Mouse (Mus musculus) liver, adult (tissue): Measurements from ENCODE around the gene St8sia1.
A peak's percentile ranks its signal among the peaks of the same experiment; 100 is the strongest.

ENCODE experiments used
- GATA4 ChIP-seq: IDR thresholded peaks from 2 replicates; pipeline ENCODE4 v1.6.1; 2014; ENCODE audit warnings: mild to moderate bottlenecking, low read length; ENCODE audit not compliant: insufficient replicate concordance

The St8sia1 gene

DNA sequence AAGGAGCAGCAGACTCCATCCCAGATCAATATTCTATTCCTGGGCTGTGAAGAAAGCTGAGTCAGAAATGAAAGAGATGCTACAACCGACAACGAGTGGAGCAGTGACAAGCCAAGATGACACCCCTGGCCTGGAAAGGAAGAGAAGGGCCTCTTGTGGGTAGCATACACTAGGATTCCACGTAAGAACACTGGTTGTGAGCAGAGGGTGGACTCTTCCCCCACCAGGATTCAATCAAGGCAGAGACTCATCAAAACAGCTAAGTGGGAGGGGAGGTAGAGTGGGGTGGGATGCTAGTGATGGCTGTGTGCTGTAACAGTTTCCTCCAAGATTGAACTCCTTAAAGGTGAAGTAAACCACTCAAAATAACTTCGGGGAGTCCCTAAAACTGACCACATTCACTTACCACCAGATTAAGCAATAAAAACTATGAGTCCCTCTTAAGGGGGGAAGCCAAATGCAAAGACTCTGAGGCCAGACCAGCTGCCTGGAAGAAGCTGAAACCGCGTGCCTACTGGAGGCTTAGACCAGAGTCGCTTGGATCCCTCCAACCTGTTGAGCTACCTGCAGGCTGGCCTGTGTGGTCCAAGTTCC lies 11.8 kb downstream of the St8sia1 start:
- no peak for TF ChIP-seq GATA4

DNA sequence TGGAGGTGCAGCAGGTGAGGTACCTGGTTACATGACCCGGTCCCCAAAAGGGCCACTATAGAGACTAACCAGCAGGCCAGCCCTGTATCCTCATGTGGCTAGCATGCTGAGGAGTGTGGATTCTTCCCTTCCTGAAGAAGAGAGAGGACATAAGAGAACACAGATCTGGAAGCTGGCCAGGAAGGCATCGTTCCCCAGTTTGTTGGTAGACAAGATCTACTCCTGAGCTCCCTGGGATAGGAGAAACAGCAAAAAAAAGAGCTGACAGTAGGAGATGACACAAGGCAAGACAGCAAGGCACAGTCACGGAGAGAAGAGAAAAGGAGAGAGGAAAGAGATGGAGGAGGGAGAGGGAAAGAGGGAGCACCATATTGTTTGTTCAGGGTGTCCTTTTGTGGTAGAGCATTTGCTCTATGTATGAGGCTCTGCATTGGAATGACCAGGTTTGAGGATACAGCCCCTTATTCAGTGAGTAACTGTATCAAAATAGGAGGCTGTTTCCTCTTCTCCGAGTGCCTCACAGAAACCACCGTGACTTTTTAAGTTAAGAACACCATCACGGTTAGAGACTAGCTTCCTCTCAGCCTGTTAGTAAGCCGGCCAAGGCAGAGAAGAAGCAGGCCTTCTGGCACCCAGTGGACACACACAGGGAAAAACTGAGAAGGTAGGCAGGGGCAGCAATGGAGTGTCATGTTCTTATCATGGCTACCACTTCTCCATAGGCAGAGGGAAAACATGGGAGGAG lies 12.5 kb downstream of the St8sia1 start:
- TF ChIP-seq GATA4: no peak

DNA sequence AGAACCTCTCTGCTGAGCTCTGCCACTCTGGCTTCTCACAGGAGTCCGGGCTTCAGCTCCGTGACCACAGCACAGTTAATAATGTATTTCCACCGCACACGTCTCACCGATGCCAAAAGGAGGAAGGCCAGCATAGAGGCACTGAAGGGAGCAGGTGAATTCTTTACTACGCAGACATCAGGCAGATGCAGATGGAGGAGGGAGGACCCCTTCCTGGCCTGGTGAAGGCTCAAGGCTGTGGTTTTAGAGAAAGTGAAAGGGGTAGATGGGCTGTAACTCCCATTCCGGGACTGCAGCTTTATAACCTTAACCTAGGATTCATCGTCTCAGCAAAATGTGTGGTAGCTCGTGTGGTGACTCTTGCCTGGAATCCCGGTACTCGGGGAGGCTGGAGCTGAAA lies 13.9 kb downstream of the St8sia1 start:
- no peak for TF ChIP-seq GATA4

DNA sequence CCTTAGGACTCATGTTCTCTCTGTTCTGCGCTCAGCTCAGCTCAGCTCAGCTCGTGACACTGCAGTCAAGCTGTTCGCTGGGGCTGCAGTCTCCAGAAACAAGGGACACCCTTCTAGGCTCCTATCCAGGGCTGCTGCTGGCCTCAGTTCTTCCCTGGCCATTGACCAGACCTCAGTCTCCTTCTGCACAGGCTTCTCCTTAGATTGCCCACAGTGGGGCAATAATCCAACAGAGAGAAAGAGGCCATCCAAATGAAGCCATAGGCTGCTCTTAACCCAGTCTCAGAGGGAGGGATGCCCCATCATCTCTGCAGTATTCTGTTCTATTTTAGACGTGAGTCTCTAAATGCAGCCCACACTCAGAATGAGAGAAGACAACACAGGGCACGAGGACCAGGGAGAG lies 15.3 kb downstream of the St8sia1 start:
- TF ChIP-seq GATA4: no peak

DNA sequence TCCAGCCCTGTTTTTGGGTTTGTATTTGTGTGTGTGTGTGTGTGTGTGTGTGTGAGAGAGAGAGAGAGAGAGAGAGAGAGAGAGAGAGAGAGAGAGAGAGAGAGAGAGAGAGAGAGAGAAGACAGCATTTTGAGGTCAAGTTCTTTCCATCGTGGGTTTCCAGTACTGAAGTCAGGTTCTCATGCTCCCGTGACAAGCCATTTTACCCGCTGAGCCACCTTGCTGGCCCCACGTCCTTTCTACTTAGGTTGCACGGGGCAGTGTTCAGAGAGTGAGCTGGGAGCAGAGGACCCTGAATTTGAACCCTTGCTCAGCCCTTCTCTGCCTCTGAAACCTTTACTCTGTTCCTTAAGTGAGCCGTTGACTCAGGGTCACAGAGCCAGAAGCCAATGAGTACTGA lies 17.2 kb downstream of the St8sia1 start:
- TF ChIP-seq GATA4: no peak

DNA sequence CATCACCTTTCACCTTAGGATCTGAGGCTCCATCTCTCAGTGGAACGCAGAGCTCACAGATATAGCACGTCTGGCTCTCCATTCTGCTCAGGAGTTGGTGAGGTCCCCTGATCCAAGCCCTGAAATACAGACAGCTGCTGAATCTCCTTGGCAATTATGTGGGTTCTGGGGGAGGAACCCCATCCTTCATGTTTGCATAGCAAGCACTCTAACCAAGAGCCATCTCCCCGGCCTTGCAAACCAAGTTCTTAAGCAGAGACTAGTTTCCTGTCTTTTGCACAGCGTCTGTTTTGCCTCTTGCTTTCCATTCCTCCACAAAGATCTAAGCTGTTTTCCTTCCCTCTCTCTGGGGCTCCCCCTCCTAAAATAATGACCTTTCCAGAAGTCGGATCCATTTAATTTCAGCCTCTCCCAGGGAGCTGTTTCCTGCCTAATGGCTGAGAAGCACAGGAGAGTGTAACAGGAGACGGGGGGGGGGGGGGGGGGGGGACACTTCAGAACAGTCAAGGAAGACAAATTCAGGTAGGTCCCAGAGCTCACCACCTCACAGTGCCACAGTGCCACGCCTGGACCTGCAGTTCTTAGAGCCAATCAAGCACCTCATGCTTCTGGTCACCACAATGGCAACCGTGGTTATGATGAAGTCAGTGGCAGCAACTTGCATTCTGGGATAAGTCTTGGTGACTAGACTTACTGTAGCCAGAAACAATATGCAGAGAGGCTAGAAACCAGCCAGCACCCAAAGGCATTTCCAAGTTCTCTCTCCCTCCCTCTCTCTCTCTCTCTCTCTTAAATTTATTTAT lies 18.0 kb downstream of the St8sia1 start:
- TF ChIP-seq GATA4: no peak

DNA sequence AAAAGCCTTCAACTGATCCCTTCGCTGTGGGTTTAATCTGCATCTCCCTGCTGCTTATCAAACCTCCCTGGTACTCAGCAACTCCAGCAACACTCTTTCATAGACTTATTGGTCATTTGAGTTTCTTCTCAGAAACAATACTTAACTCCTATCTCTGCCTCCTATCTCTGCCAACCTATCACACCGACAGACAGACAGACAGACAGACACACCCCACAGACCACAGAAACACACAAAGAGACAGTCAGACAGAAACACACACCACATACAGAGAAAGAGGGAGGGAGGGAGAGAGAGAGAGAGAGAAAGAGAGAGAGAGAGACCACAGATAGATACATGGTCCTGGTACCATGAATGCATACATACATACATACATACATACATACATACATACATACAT lies 18.8 kb downstream of the St8sia1 start:
- TF ChIP-seq GATA4: no peak

DNA sequence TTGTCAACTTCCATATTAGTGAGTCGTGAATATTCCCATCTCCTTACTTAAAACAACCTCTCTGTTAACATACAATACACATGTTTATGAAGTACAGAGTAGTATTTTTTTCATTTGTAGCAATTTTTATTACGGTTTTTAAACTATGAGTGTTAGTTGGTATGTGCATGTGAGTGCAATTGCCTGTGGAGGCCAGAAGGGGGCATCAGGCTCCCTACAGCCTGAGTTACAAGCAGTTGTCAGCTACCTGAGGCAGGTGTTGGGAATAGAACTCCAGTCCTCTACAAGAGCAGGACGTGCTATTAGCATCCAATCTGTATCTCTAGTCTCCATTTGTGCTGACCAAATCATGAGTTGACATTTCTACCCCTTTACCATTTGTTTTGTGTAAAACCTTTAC lies 19.8 kb downstream of the St8sia1 start:
- TF ChIP-seq GATA4: no peak

DNA sequence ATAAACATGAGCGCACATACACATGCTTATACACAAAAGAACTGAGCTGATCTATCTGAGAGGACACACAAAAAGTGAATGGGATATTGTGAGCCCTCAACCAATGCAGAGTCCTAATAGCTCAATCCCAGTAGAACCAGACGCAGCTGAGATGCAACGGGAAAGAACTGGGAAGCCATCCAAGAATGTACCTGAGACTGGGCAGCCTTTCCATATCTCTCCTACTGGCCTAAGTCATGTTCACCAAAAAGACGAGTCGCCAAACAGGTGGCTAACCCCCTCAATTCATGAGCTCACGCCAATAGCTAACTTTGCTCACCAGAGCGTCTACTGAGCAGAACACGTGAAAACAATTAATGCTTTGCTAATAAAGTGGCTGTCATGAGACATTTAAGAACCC lies 20.8 kb downstream of the St8sia1 start:
- TF ChIP-seq GATA4: no peak

DNA sequence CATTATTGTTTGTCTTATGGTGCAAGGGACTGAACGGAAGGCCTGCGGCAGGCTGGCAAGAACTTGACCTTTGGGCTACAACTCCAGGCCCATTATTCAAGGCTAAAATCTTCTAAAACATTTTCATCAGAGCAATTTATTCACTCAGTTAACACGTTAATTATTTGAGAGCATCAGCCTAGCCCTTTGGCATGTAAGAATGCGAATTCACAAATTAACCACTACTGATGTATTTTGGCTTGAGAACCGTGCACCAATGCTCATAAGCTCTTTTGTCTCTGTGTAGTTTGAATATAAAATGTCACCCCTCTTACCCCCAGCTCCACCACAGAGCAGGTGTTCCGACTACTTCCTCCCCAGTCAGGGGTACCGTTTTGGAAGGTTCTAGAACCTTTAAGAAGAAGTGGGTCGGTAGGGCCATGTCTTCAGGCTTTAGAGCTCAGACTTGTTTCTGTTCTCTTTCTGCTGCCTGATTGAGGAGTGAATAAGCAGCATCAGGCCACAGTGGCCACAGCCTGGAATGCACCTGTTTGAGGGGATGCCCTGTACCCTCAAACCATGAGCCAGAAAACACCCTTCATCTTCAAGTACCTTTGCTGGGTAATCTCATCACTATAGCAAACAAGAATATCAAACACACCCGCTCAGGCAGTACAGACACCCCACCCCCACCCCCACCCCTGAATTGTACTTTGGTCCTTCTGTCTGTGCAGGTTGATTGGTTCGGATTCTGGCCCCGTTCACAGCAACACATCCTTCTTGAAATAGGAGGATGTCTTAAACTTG lies 22.5 kb downstream of the St8sia1 start:
- no peak for TF ChIP-seq GATA4

DNA sequence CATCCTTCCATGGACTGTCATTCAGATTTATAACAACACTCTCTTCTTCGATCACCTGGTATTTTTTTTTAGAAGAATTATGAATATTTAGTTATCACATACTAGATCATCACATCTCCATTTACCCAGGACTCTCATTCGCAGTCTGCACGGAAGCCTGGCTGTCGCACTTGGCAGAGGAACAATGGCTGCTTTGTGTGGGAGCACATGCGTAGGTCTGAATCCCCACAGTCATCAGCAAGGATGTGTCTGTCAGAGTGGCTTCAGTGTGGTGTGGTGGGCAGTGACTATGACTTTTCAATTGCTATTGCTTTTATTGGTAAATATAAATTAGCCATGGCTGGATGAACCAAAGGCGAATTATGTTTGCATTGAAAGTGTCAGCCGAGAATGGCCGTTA lies 23.2 kb downstream of the St8sia1 start:
- TF ChIP-seq GATA4: no peak

DNA sequence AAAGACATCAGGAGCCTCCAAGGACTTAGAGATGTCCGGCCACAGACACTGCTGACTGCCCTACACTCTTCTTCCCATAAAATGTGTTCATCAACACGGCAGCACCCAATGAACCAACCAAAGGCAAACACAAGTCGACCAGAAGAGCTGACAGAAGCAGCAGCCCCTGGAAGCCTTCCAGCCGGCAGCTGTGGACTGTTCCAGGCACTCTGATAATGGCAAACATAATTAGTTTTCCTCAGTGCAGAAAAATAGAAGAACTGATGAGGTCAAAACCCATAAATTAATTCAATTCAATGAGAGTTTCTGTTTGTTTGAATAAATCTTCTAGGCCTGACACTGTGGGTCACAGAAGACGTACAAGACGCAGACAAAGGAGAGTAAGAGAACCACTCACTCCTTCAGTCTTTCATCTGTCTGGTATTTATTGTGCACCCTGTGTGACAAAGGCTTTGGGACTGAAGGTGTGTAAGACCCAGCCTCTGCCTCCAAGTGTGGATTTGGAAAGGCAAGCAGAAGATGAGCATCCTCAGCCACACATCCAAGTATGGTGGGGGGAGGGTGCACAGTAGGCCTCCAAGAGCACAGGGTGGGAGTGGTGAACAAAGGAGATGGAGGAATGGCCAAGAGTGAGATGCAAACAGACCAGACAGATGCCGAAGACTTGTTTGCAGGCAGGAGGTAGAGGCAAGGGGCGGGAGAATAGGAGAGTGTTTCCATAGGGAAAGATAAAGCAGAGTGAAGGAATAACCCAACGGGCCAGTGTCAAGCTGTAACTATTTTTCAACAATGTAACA lies 25.5 kb downstream of the St8sia1 start:
- no peak for TF ChIP-seq GATA4

DNA sequence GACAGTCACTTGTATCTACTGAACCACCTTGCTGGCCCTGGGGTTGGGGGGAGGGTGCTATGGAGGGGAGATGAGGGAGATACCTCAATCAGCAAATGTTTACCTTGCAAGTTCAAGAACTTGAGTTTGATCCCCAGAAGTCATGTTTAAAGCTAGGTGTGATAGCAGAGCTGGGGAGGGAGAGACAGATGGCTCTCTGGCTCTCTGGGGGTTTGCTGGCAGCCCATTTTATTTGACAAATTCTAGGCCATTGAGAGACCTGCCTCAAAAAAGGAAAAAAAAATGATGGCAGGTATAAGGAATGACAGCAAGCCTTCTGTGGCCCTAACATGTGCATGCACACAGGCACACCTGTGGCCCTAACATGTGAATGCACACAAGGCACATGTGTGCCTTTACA lies 26.2 kb downstream of the St8sia1 start:
- TF ChIP-seq GATA4: no peak

DNA sequence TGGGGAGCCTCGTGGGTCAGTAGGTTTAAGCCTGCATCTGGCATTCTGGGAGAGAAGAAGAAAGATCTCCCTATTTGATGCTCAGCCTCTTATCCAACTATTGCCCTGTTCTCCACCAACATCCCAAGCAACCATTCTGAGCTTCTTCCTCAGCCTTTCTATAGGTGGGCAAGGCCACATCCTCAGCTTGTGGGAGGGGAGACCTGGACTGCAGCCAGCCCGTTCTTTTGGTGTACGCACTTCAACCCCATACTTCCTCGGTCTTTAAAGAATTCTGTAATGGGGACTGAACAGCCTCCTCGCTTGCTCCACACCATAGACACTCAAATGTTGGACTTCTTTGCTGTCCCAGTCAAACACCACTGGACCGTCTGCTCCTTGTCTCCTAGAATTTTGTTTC lies 31.7 kb downstream of the St8sia1 start:
- TF ChIP-seq GATA4: no peak

DNA sequence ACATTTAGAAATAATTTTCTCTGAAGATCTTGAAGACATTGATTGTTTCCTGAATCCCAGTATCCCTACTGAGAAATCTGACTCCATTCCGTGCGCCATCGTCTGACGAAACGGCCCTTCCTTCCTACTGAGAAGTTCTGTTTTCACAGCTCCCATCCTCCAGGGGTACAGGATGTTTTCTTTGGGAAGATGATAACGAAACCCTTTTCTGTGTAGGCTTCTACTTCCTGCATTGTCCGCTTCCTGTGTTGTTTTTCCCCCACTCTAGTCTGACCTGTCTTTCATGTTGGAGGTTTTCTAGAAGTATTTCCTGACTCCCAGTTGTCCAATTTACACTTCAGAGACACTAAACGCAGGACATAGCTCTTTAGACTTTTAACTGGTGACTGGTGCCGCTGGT lies 32.1 kb downstream of the St8sia1 start:
- TF ChIP-seq GATA4: peak; percentile 42; the same call in 1 of the 2 replicates
